Mouse (Mus musculus) urinary bladder, postnatal 36 days (tissue): ENCODE measurements around the gene Gng7.
"Not testable (repeated sequence)": the region's sequence is repeated elsewhere in the genome, so short reads cannot be mapped to it uniquely, and the experiment has no call there.

Experiments used
- DNase-seq, 2 experiments: peaks; one replicate each; pipeline ENCODE4 v3.0.0; 2022; ENCODE audit warnings: low spot score in 2 of 2, mixed read lengths in 1 of 2

The Gng7 gene

DNA sequence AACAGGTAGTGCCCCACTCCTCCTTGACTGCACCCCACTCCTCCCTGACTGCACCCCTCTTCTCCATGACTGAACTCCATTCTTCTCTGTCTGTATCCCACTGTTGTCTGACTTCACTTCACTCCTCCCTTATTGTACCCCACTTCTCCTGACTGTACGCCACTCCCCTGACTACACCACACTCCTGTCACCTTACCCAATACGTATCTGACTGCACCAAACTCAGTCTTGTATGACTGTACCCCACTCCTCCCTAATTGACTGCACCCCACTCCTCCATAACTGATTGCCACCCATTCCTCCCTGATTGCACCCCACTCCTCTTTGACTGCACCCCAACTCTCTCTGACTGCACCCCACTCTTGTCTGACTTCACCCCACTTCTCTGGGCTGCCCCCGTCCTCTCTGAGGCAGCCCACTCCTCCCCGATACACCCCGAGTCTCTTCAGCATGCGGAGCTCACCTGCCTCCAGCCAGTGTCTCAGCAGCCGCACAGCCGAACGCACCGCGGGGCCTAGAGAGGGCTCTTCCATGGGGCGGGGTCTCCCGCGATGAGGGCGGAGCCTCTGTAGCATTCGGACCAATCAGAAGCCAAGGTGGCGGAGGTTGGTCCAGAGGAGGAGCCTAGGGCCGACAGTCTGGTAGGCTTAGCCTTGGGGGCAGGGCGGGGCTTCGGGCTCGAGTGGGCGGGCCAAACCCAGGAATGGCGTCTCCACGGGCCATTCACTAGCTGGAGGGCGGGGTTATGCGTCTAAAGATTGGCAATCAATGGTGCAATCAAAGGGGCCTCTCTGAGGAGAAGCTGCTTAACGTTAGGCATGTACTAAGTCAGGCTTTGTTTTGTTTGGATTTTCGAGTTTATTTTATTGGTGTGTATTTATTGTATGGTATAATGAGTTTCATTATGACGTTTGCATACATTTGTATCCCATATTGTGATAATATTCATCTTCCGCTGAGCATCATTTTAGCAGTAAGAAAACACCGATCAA is at the start of gene Gng7:
Gng7 (minus strand) TSS at position 553 of the 992 bp plus-strand sequence.
- peak; percentile 88 to 95 for DNase-seq

DNA sequence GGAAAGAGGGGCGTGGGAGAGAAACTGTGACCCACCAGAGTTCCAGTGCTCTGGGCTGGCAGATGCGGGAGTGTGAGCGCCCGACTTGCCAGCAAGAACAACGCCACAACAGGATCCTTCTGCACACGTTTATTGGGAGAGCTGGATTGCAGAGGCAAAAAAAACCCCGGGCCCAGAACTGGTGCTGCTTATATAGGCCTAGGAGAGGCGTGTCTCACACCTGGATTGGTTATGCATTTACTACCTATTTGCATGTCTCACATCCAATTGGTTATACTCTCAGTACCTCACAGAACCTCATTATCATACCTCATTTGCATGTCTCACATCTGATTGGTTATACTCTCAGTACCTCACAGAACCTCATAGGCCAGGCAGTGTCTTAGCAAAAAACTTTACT is 49.8 kb upstream of the Gng7 start:
- not testable (repeated sequence) for DNase-seq

DNA sequence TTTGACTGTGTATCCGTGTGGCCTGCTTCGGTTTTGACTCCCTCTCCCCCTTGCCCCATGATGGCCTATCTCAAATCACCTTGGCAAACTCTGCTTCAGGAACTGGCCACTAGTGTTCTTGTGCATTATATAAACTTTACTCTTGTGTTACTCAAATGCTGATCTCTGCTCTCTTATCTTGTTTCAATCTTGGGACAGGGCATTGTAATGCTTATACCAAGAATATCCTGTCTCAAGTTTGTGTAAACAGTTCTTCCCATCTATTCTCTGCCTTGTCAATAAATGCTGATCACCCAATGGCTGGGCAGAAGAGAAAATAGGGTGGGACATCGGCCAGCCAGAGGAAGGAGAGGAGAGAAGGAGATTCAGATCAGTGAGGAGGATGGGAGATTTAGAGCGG is 48.0 kb upstream of the Gng7 start:
- no peak for DNase-seq

DNA sequence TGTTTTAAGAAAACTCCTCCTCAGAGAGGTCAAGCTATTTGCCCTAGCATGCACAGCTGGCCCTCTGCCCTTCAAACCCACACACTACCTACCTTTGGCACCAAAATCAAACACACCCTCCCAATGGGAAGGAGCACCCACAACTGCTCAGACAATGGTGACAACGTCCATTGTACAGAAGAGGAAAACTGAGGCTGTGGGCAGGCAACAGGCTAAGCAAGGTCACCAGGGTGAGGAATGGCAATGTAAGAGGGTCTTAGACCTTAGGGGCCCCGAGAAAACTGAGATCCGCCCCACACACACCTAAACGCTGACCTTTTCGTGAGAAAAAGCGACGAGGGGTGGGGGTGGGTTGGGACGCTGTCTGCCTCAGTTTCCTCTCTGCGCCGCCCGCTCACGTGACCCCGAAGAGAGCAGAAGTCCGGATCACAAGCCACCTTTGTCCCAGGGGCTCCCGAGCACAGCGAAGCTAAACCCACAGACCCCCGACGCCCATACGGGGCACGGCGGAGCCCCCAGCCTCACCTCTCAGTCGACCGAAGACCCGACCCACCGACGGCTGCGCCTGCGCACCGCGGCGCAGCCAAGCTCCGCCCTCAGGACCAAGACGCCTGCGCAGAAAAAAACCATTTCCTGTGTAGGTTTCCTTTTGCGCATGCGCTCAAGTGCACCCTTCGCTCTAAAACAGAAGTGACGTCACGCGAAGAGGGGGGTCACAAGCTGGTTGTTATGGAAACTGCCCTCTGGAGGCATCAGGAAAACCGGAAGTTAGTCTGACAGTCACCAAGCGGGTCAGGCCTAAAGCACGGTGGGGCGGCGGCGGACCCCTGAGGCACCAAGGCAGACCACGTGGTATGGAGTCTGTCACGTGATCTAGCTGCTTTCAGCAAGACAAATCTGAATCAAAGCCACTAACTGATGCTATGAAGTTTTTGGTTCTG is 45.1 kb upstream of the Gng7 start, which contains the start of gene Sgta:
Sgta (minus strand) TSS at position 579 of the 941 bp plus-strand sequence.
- peak; percentile 99 to 100 for DNase-seq

DNA sequence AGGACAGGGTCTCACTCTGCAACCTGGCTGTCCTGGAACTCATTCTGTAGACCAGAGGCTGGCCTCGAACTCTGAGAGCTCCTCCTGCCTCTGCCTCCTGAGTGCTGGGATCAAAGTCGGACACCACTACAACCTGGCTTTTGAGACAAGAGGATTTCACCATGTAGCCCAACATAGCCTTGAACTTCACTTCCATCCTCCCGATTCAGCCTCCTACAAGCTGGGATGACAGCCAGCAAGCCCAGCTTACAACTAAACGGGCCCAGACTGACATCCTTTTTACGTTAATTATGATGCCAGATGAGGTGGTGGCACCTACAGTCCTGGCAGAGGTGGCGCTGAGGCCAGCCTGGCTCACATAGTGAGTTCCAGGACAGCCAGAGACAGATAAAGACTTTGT is 44.2 kb upstream of the Gng7 start:
- DNase-seq: no peak

DNA sequence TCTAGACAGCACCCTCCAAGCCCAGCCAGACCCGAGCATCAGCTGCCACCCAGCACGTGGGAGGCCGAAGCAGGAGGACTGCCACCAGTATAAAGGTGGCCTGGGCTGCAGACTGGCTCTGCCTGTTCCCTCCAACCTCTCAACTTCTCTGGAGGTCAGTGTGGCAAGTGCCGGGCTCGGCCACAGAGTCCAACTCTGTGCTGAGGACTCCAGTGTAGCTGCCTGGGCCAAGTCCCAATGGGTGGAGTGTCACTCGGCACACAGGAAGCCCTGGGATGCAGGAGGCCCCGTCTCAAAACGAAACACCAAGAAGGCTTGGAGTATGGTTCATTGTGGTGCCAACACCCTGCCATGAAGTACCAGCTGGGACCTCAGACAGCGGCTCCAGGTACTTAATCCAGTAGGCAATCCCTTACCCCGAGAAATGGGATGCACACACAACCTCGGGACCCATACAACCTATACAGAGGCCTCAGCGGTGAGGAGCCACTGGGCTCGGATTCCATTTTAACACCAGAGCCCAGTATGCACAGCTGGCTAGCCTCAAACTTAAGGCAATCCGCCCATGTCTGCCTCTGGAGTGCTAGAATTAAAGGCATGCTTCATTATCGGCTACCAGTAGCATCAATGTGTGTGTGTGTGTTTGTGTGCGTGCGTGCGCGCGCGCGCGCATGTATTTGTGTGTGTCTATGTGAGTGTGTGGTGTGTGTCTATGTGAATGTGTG is 42.8 kb upstream of the Gng7 start:
- DNase-seq: peak in 1 of 2 experiments; percentile 51

DNA sequence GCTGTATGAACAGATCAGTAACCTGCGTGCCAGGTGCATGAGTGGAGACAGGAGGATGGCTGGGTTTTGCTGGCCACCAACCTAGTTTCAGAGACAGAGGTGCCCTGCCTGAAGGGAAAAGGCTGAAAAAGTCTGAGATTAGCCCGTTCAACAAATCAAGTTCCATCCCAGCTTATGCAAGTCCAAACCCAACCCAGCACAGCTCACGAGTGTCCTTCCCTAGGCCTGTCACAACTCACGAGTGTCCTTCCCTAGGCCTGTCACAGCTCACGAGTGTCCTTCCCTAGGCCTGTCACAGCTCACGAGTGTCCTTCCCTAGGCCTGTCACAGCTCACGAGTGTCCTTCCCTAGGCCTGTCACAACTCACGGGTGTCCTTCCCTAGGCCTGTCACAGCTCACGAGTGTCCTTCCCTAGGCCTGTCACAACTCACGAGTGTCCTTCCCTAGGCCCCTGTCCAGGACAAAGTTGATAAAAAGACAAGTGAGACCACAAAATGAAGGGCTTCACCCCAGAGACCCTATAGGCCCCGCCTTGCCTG is 41.1 kb upstream of the Gng7 start:
- DNase-seq: not testable (repeated sequence)

DNA sequence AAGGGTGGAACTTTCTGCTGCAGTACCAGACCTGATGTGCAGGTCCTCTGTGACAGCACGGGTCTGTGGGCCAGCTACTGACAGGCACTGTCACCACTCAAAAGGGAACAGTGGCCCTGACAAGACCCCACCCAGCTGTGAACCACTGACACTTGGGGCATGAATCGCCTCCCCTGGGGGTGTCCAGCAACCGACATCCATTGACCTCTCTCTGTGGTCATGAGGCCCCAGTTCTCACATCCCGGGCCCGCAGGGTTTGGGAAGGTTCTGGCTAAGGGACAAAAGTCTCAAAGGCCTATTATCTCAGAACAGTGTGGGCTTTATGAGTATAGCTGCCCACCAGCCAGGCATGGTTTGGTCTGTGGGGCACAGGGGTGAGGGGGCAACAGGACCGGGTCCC is 40.4 kb upstream of the Gng7 start:
- DNase-seq: no peak

DNA sequence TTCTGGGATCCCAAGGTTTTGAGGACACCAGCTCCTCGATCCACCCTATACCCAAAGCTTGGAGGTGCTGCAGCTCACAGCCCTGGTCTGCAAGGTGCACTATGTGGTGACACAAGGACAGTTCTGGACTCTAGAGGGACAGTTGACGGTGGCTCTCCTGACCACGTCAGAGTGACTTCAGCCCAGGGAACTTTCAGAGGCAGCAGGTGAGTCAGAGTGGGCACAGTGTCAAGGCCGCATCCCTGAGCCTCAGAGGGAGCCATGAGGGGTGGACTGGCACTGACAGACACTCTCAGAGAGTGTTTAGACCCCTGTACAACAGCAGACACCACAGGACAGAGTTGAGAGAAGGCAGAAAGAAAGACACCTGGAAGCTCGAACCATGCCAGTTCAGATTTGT is 37.8 kb upstream of the Gng7 start:
- DNase-seq: no peak

DNA sequence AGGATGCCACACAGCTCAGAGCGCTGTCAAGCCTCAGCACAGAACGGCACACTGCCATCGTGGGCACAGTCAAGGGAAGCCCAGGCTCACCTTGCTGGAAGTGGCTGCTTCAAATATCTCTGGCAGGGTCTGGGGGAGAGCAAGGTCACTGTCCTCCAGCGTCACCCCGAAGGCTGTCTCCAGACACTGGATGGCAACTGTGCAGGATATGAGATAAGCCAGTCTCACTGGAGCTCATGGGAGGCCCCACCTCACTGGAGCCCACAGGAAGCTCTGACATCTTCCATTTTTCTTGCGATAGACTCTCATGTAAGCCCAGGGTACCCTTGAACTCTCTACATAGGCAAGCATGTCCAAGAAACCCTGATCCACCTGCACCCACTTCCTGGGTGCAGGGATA is 36.4 kb upstream of the Gng7 start:
- DNase-seq: no peak

DNA sequence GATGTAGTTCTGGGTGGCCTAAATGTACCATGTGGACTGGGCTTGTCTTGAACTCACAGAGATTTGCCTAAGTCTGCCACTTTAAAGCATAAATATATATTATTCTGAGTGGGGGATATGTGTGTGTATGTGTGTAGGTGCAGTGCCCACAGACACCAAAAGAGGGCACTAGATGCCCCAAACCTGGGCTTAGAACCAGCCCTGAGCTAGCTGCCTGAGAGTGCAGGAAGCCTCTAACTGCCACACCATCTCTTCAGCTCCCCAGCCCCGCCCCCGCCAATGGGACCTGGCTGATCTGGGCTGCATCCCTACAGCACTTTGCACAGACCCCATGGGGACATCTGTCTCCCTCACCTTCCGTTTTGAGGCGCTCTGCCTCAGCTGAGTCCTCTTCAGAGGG is 35.9 kb upstream of the Gng7 start:
- no peak for DNase-seq

DNA sequence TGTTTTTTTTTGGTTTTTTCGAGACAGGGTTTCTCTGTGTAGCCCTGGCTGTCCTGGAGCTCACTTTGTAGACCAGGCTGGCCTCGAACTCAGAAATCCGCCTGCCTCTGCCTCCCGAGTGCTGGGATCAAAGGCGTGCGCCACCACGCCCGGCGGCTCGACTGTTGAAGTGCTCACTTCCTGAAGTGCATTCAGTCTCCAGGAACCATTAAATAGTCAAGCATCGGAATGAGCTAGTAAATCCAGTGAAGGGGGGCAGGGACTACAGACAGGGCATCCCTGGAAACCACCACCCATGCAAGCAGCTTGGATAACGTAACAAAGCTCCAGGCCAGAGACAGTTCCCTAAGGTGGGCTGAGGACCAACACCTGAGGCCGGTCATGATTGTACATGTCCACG is 30.5 kb upstream of the Gng7 start:
- not testable (repeated sequence) for DNase-seq

DNA sequence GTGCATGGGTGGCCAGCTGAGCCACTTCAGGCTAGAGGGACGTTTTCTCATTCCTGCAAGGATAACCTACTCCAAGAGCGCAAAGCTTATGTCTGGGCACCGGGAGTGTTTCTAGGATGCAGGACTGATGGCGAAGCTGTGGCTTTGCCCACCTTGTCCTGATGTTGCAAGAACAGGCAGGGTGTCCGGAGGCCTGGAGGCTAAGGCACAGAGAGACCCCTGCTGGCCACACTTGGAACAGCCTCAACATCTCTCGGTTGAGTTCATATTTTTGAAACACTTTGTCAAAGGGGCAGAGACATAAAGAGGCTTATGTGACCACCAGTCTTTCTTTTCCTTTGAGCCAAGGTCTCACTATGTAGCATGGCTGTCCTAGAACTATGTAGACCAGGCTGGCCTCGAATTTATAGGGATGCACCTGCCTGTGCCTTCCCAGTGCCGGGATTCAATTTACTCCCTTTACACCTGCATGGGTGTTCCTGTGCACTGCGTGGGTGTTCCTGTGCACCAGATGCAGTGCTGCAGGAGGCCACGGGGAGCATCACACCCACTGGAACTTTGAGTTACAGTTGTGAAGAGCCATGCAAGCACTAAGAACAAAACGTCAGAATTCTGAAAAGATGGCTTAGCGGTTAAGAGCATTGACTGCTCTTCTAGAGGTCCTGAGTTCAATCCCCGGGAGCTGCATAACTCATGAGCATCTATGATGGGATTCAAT is 26.9 kb upstream of the Gng7 start:
- peak; percentile 58 to 61 for DNase-seq

DNA sequence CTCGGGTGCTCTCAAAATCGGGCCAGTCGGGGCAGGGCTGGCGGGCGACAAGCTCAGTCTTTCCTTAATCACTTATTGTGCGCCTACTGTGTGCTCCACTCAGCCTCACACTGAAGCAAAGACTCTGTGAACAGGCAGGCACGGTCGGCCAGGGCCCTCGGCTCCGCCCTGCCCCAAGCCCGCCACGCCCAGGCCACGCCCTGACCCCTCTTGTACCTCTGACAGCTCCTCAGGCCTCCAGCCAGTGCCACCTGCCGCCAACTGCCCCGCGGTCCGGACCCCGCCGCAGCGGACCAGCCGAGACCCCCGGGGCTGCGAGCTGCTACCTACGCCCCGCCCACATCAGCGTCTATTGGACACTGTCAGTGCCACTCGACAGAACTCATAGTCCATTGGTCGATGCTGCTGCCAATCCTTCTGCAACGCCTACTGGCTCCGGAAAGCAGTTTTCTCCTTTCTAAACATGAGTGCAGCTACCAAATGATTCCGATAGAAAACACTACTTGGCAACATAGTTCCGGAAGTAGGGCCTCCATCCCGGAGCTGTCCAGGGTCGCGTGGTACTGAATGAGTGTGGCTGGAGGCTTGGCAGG is 22.3 kb upstream of the Gng7 start, which contains the start of gene Slc39a3:
Slc39a3 (minus strand) TSS at position 439 of the 593 bp plus-strand sequence.
- peak; percentile 97 to 99 for DNase-seq

DNA sequence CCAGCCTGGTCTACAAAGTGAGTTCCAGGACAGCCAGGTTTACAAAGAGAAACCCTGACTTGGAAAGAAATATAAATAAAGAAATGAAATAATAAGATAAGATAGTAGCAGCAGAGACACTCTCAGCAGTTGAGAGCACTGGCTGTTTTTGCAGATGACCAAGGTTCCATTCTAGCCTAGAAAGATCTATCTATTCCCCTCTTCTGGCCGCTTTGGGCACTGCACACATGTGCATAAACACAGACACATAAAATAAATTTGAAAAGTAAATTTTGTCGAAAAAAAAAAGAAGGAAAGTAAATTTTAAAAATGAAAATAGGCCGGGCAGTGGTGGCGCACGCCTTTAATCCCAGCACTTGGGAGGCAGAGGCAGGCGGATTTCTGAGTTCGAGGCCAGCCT is 21.5 kb upstream of the Gng7 start:
- no peak for DNase-seq

DNA sequence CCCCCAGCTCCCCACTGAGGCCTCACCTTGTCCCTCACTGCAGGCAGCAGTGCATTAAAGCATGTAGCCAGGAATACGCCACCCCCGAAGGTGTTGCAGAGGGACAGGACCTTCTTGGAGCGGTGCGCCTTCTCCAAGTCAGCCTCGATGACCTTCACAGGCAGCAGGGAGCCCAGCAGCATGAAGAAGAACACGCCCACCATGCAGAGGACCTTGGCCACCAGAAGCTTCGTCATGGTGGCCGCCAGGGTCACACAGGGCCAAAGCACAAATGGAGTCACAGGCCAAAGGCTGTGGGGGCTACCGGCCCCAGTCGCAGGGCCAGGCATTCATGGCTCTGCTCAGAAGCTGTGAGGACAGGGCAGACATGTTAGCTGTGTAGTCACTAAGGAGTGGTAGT is 18.8 kb upstream of the Gng7 start:
- DNase-seq: no peak

DNA sequence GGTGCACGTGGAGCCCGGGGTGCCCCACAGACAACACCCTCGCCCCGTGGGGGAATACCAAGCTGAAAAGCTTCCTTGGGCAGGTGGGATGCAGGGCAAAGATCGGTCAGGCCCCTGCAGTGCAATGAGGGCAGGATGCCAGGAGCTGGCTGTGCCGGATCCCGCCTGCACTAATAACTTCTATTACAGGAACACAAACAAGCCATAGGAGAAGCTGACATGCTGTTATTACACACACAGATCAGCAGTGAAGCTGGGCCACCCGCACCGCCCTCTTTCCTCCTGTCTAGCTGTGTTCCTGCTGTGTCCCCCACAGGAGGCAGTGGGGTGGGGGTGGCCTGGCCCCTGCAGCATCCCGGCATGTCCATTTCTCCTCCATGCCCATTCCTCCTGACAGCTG is 14.3 kb upstream of the Gng7 start:
- DNase-seq: no peak

DNA sequence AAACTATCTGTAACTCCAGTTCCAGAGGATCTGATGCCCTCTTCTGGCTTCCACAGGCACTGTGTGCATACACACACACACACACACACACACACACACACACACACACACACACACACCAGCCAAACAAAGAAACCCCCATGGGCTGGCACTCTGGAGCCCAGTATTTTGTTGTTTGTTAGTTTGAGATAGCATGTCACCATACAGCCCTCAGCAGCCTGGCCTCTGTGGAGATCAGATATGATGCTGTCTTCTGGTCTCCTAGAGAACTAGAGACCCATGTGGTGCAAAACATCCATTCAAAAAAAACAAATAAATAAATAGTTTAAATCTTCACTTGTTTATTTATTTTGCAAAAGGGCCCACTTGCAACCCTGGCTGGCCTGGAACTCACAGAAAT is 13.5 kb upstream of the Gng7 start:
- no peak for DNase-seq

DNA sequence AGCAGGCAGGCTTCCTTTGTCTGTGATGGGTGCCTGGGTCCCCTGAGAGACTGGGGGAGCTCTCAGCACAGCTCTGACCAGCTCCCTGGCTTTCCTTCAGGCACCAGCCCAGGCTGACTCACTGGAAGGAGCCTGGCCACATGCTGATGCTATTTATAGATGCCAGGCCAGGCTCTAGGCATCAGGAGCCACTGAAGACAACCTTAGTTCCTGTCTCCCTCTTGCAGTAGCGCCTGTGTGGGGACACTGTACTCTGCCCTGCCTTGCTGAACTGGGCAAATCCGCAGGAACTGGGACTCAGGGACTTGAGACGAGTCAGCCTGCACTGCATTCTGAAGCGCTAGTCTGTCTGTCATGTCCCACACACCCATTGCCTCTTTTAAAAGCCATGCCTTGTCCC is 12.6 kb upstream of the Gng7 start:
- no peak for DNase-seq

DNA sequence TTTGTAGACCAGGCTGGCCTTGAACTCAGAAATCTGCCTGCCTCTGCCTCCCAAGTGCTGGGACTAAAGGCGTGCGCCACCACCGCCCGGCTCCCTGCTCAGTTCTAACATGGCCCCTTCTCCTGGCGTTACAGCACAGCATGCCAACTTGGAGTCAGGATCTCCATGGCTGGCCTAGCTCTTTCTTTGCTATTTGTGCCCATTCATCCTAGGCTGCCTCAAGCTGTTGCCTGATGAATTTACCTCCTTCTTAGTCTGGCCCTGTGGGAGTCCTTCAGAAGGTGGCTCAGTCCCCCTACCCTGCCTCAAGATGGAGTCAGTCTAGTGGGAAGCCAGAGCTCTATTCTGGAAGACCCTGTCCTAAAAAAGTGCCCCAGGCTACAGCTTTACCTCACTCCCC is 12.1 kb upstream of the Gng7 start:
- no peak for DNase-seq
